Mouse (Mus musculus) midbrain, embryonic 16.5 days (tissue): ENCODE measurements around the gene Mrfap1. TPM values are rescaled to one million over a fixed set of nuclear protein-coding genes. Genes with fewer than 3 reads are reported as not detected.

ENCODE experiments used
- ATAC-seq: fragments of 200-750 bp; cut with Nextera tagmentation; 2 replicates; pipeline ENCODE4 v1.8.0; 2017; ENCODE audit warnings: moderate TSS enrichment
- H3K27ac ChIP-seq: fragments of 300-500 bp; sonication (generic); 2 replicates; pipeline ENCODE4 v1.5.1; 2014; ENCODE audit warnings: mild to moderate bottlenecking, low read length, mixed read lengths
- H3K27me3 ChIP-seq: fragments of 300-500 bp; sonication (generic); 2 replicates; pipeline ENCODE4 v1.6.1; 2014; ENCODE audit warnings: low read depth, low read length, mixed read lengths; ENCODE audit not compliant: control insufficient read depth, insufficient read depth
- H3K36me3 ChIP-seq: fragments of 300-500 bp; sonication (generic); 2 replicates; pipeline ENCODE4 v1.6.1; 2014; ENCODE audit warnings: mild to moderate bottlenecking, low read length, moderate library complexity, mixed read lengths; ENCODE audit not compliant: control insufficient read depth, insufficient read depth
- H3K4me1 ChIP-seq: fragments of 300-500 bp; sonication (generic); 2 replicates; pipeline ENCODE4 v1.6.1; 2014; ENCODE audit warnings: mild to moderate bottlenecking, low read length, mixed read lengths; ENCODE audit not compliant: control insufficient read depth, insufficient read depth
- H3K4me2 ChIP-seq: fragments of 300-500 bp; sonication (generic); 2 replicates; pipeline ENCODE4 v1.6.1; 2014; ENCODE audit warnings: mild to moderate bottlenecking, low read length, mixed read lengths
- H3K4me3 ChIP-seq: fragments of 300-500 bp; sonication (generic); 2 replicates; pipeline ENCODE4 v1.5.1; 2014; ENCODE audit warnings: low read depth, mild to moderate bottlenecking, low read length, moderate library complexity, mixed read lengths
- H3K9ac ChIP-seq: fragments of 300-500 bp; sonication (generic); 2 replicates; pipeline ENCODE4 v1.6.1; 2014; ENCODE audit warnings: low read depth, low read length, mixed read lengths
- H3K9me3 ChIP-seq: fragments of 300-500 bp; sonication (generic); replicated peaks from 2 replicates; pipeline ENCODE4 v1.6.1; 2014; ENCODE audit warnings: mild to moderate bottlenecking, low read length, mixed read lengths; ENCODE audit not compliant: control insufficient read depth, poor library complexity, severe bottlenecking
- WGBS: fragments of 180-500 bp; shearing (Covaris S2); extraction: QIAGEN DNeasy Blood & Tissue Kit; methylation state at CpG from one replicate; pipeline ENCODE4 v1.1.7; 2014; 5-methylcytosine and 5-hydroxymethylcytosine counted together
- polyA plus RNA-seq: library from polyadenylated mRNA; unstranded; fragments of >200 nt; fragmentation: Nextera tagmentation; extraction: Ambion mirVana; gene quantifications from 2 replicates; pipeline ENCODE4 v1.2.1, GENCODE M21; 2015

Mrfap1 gene
- polyA plus RNA-seq, 1 experiment from 2014 or later, result 289 TPM

- H3K9me3 ChIP-seq, result no peaks in the 10 kb centered on the region
- no peaks in the 10 kb centered on the region for H3K36me3 ChIP-seq
- H3K4me1 ChIP-seq, result peaks cover 1% of the 10 kb centered on the region; the same call in 1 of the 2 replicates
- no peak overlapping the region for H3K27ac ChIP-seq
- no peaks in the 10 kb centered on the region for H3K27me3 ChIP-seq
- H3K4me2 ChIP-seq, result no peak overlapping the region
- H3K4me3 ChIP-seq, result no peak overlapping the region
- WGBS, result 75% methylated on average over 5 of the region's 5 CpGs
- H3K9ac ChIP-seq, result no peak overlapping the region
- ATAC-seq, result no peak
These were observed 24.0 kb downstream of the Mrfap1 start for GRCm38 (mm10) chr5:36772586-36772985.

GRCm38 (mm10) chr5:36769603-36770002 is 27.0 kb downstream of the Mrfap1 start:
- Histone ChIP-seq H3K9ac (no peak overlapping the region), H3K4me2 (no peak overlapping the region), H3K27me3 (no peaks in the 10 kb centered on the region), H3K4me1 (peaks cover 9% of the 10 kb centered on the region), H3K9me3 (no peaks in the 10 kb centered on the region), H3K36me3 (no peaks in the 10 kb centered on the region), H3K4me3 (no peak overlapping the region), H3K27ac (no peak overlapping the region)
- WGBS, result 78% methylated on average over 3 of the region's 3 CpGs
- ATAC-seq, result no peak

GRCm38 (mm10) chr5:36766958-36767703 is 29.4 kb downstream of the Mrfap1 start:
- Histone ChIP-seq H3K4me2 (no peak overlapping the region), H3K9ac (no peak overlapping the region), H3K4me1 (peaks cover 9% of the 10 kb centered on the region), H3K27me3 (no peaks in the 10 kb centered on the region), H3K4me3 (no peak overlapping the region), H3K9me3 (no peaks in the 10 kb centered on the region), H3K27ac (0 out of 2 replicates have a peak overlapping the region, but pooled peaks have one; percentile 33), H3K36me3 (no peaks in the 10 kb centered on the region)
- 18% methylated on average over 10 of the region's 10 CpGs for WGBS
- peak; percentile 76; the same call in 1 of the 2 replicates for ATAC-seq

GRCm38 (mm10) chr5:36759848-36760247 is 36.7 kb downstream of the Mrfap1 start:
- H3K9ac ChIP-seq, result no peak overlapping the region
- WGBS, result 79% methylated on average over 4 of the region's 4 CpGs
- no peaks in the 10 kb centered on the region for H3K9me3 ChIP-seq
- H3K27me3 ChIP-seq, result no peaks in the 10 kb centered on the region
- H3K4me1 ChIP-seq, result no peaks in the 10 kb centered on the region
- H3K27ac ChIP-seq, result no peak overlapping the region
- no peak overlapping the region for H3K4me2 ChIP-seq
- no peak for ATAC-seq
- H3K4me3 ChIP-seq, result no peak overlapping the region
- H3K36me3 ChIP-seq, result no peaks in the 10 kb centered on the region

- 68% methylated on average over 5 of the region's 5 CpGs for WGBS
- no peaks in the 10 kb centered on the region for H3K27me3 ChIP-seq
- H3K4me1 ChIP-seq, result no peaks in the 10 kb centered on the region
- H3K27ac ChIP-seq, result no peak overlapping the region
- H3K4me3 ChIP-seq, result no peak overlapping the region
- no peak overlapping the region for H3K9ac ChIP-seq
- no peaks in the 10 kb centered on the region for H3K9me3 ChIP-seq
- no peak overlapping the region for H3K4me2 ChIP-seq
- H3K36me3 ChIP-seq, result no peaks in the 10 kb centered on the region
- no peak for ATAC-seq
These were observed 39.5 kb downstream of the Mrfap1 start for GRCm38 (mm10) chr5:36757033-36757432.

GRCm38 (mm10) chr5:36750119-36751078 is 46.2 kb downstream of the Mrfap1 start:
- no peak for ATAC-seq
- WGBS, result 76% methylated on average over 9 of the region's 9 CpGs
- H3K4me3 ChIP-seq, result no peak overlapping the region
- H3K4me1 ChIP-seq, result peaks cover 16% of the 10 kb centered on the region
- H3K9me3 ChIP-seq, result no peaks in the 10 kb centered on the region
- no peaks in the 10 kb centered on the region for H3K36me3 ChIP-seq
- H3K27me3 ChIP-seq, result no peaks in the 10 kb centered on the region
- no peak overlapping the region for H3K27ac ChIP-seq
- H3K4me2 ChIP-seq, result no peak overlapping the region
- no peak overlapping the region for H3K9ac ChIP-seq

- H3K4me1 ChIP-seq, result peaks cover 16% of the 10 kb centered on the region
- H3K36me3 ChIP-seq, result 0 out of 2 replicates have a peak, but pooled peaks cover 2% of the 10 kb centered on the region
- H3K4me3 ChIP-seq, result peak within 1 kb of the TSS; percentile 99
- peak within 1 kb of the TSS; percentile 69 for H3K27ac ChIP-seq
- peak; percentile 96 for ATAC-seq
- H3K27me3 ChIP-seq, result no peaks in the 10 kb centered on the region
- peak within 1 kb of the TSS; percentile 94 for H3K9ac ChIP-seq
- H3K4me2 ChIP-seq, result peak within 1 kb of the TSS; percentile 99
- WGBS, result 3% methylated on average over 31 of the region's 31 CpGs
- no peaks in the 10 kb centered on the region for H3K9me3 ChIP-seq
These were observed 48.0 kb downstream of the Mrfap1 start, which contains the start of gene Bloc1s4 for GRCm38 (mm10) chr5:36748536-36749061. Gene Bloc1s4 (minus strand): TSS chr5:36748650.

GRCm38 (mm10) chr5:36747794-36748535 is 48.6 kb downstream of the Mrfap1 start:
- H3K9ac ChIP-seq, result peak overlapping the region; percentile 94
- H3K27me3 ChIP-seq, result no peaks in the 10 kb centered on the region
- WGBS, result 3% methylated on average over 65 of the region's 76 CpGs
- H3K4me2 ChIP-seq, result peak overlapping the region; percentile 99
- H3K4me3 ChIP-seq, result peak overlapping the region; percentile 99
- peaks cover 16% of the 10 kb centered on the region for H3K4me1 ChIP-seq
- peak; percentile 70 for ATAC-seq
- H3K9me3 ChIP-seq, result no peaks in the 10 kb centered on the region
- peak overlapping the region; percentile 69 for H3K27ac ChIP-seq
- 0 out of 2 replicates have a peak, but pooled peaks cover 2% of the 10 kb centered on the region for H3K36me3 ChIP-seq
